Mouse (Mus musculus): ENCODE results near the gene Nubp2.
A peak's percentile ranks its signal among the peaks of the same experiment; 100 is the strongest.

Gene Nubp2

GRCm38 (mm10) chr17:24873695-24874404 lies 12.3 kb downstream of the Nubp2 start:
- no peak for ATAC-seq (ENCODE audit: insufficient number of reproducible peaks, low FRiP score, low TSS enrichment)

- no peak for ATAC-seq (ENCODE audit: insufficient number of reproducible peaks, low FRiP score, low TSS enrichment)
Observed at GRCm38 (mm10) chr17:24867914-24868313, 18.2 kb downstream of the Nubp2 start.

GRCm38 (mm10) chr17:24865776-24866175 lies 20.4 kb downstream of the Nubp2 start, which contains the start of gene Igfals:
Gene Igfals, plus strand, starts transcription at chr17:24865997.
- peak; percentile 66; the same call in 1 of the 2 replicates for ATAC-seq (ENCODE audit: insufficient number of reproducible peaks, low FRiP score, low TSS enrichment)

- no peak for ATAC-seq (ENCODE audit: insufficient number of reproducible peaks, low FRiP score, low TSS enrichment)
Observed at GRCm38 (mm10) chr17:24861785-24862184, 24.4 kb downstream of the Nubp2 start.

GRCm38 (mm10) chr17:24860076-24860475 lies 26.1 kb downstream of the Nubp2 start:
- no peak for ATAC-seq (ENCODE audit: insufficient number of reproducible peaks, low FRiP score, low TSS enrichment)

GRCm38 (mm10) chr17:24858967-24859366 lies 27.2 kb downstream of the Nubp2 start:
- ATAC-seq (ENCODE audit: insufficient number of reproducible peaks, low FRiP score, low TSS enrichment): no peak

- ATAC-seq (ENCODE audit: insufficient number of reproducible peaks, low FRiP score, low TSS enrichment): no peak
Observed at GRCm38 (mm10) chr17:24857831-24858470, 28.2 kb downstream of the Nubp2 start.

- no peak for ATAC-seq (ENCODE audit: insufficient number of reproducible peaks, low FRiP score, low TSS enrichment)
Observed at GRCm38 (mm10) chr17:24856589-24856988, 29.6 kb downstream of the Nubp2 start.

GRCm38 (mm10) chr17:24855838-24856464 lies 30.2 kb downstream of the Nubp2 start:
- ATAC-seq (ENCODE audit: insufficient number of reproducible peaks, low FRiP score, low TSS enrichment): no peak

- no peak for ATAC-seq (ENCODE audit: insufficient number of reproducible peaks, low FRiP score, low TSS enrichment)
Observed at GRCm38 (mm10) chr17:24851381-24852125, 34.6 kb downstream of the Nubp2 start.

GRCm38 (mm10) chr17:24850773-24851127 lies 35.4 kb downstream of the Nubp2 start:
- no peak for ATAC-seq (ENCODE audit: insufficient number of reproducible peaks, low FRiP score, low TSS enrichment)

GRCm38 (mm10) chr17:24850065-24850772 lies 35.9 kb downstream of the Nubp2 start, which contains the start of gene Fahd1:
Gene Fahd1, minus strand, starts transcription at chr17:24850364.
- peak; percentile 96 for ATAC-seq (ENCODE audit: insufficient number of reproducible peaks, low FRiP score, low TSS enrichment)

- peak; percentile 71 for ATAC-seq (ENCODE audit: insufficient number of reproducible peaks, low FRiP score, low TSS enrichment)
Observed at GRCm38 (mm10) chr17:24849733-24850064, 36.5 kb downstream of the Nubp2 start.

- ATAC-seq (ENCODE audit: insufficient number of reproducible peaks, low FRiP score, low TSS enrichment): no peak
Observed at GRCm38 (mm10) chr17:24848600-24849031, 37.5 kb downstream of the Nubp2 start.

- no peak for ATAC-seq (ENCODE audit: insufficient number of reproducible peaks, low FRiP score, low TSS enrichment)
Observed at GRCm38 (mm10) chr17:24847386-24847785, 38.8 kb downstream of the Nubp2 start.

- no peak for ATAC-seq (ENCODE audit: insufficient number of reproducible peaks, low FRiP score, low TSS enrichment)
Observed at GRCm38 (mm10) chr17:24844525-24844924, 41.6 kb downstream of the Nubp2 start.

- no peak for ATAC-seq (ENCODE audit: insufficient number of reproducible peaks, low FRiP score, low TSS enrichment)
Observed at GRCm38 (mm10) chr17:24842631-24843030, 43.5 kb downstream of the Nubp2 start.

- ATAC-seq (ENCODE audit: insufficient number of reproducible peaks, low FRiP score, low TSS enrichment): no peak
Observed at GRCm38 (mm10) chr17:24841133-24841532, 45.0 kb downstream of the Nubp2 start.

- no peak for ATAC-seq (ENCODE audit: insufficient number of reproducible peaks, low FRiP score, low TSS enrichment)
Observed at GRCm38 (mm10) chr17:24840341-24840740, 45.8 kb downstream of the Nubp2 start.

GRCm38 (mm10) chr17:24839842-24840241 lies 46.3 kb downstream of the Nubp2 start, which contains the start of gene Hagh:
Gene Hagh, plus strand, starts transcription at chr17:24840143.
- no peak for ATAC-seq (ENCODE audit: insufficient number of reproducible peaks, low FRiP score, low TSS enrichment)

All from cerebellum, adult (tissue).